Mouse (Mus musculus) bone marrow macrophage, adult 2 months (primary cell): Measurements from ENCODE around the gene Wars.

ENCODE experiments used
- CTCF ChIP-seq: IDR thresholded peaks from 2 replicates; pipeline ENCODE4 v1.5.1; 2012; ENCODE audit warnings: low read depth, mild to moderate bottlenecking, low read length, moderate library complexity
- POLR2A ChIP-seq: IDR thresholded peaks from 2 replicates; pipeline ENCODE4 v1.6.1; 2012; ENCODE audit warnings: mild to moderate bottlenecking, low read depth, low read length, borderline replicate concordance

DNA sequence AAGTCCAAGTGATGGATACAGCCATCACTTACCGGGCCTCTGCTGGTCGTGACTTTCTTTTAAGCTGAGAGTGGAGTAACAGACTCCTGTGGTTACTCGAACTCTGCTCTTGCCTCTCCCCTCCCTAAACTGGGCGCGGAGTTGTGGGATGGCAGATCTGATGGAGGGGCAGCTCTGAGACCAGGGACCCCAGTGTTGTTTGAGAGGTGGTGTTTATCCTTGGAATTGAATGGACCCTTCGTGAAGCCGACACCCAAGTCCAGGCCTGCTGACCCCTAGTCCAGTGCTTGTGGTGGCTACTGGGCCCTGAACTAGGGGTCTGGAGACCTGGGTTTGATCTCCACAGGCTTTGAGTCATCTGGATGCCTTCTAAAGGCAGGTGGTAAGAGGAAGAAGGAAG is 57.3 kb downstream of the Wars start:
- TF ChIP-seq POLR2A (no peak), CTCF (no peak)
